Mouse (Mus musculus) cerebellum, adult 2 months (tissue): ENCODE measurements at regions not wholly inside any gene's neighbourhood (a gene's known extent, or its start where the extent isn't known, plus 50 kb on each side); places are given as distances from the start of the nearest gene placed in this dataset.
"Not testable (repeated sequence)": the region's sequence is repeated elsewhere in the genome, so short reads cannot be mapped to it uniquely, and the experiment has no call there.

ENCODE experiments used
- DNase-seq, 2 experiments: peaks; one replicate each; pipeline ENCODE4 v3.0.0; 2021
- H3K27ac ChIP-seq: fragments of 200-500 bp; 2 replicates; pipeline ENCODE4 v1.5.1; 2012; ENCODE audit warnings: low read length, control low read depth, inconsistent platforms; ENCODE audit not compliant: insufficient read depth
- H3K27me3 ChIP-seq: fragments of 200-500 bp; 2 replicates; pipeline ENCODE4 v1.6.1; 2012; ENCODE audit warnings: inconsistent platforms, mild to moderate bottlenecking, low read length, moderate library complexity; ENCODE audit not compliant: control insufficient read depth, insufficient read depth
- H3K4me1 ChIP-seq: fragments of 200-500 bp; 2 replicates; pipeline ENCODE4 v1.6.1; 2011; ENCODE audit warnings: low read length; ENCODE audit not compliant: control insufficient read depth, insufficient read depth
- H3K4me3 ChIP-seq: fragments of 200-500 bp; replicated peaks from 2 replicates; pipeline ENCODE3; 2011; ENCODE audit warnings: mild to moderate bottlenecking, low read depth, low read length, control low read depth; ENCODE audit not compliant: insufficient read depth
- CTCF ChIP-seq: fragments of 200-500 bp; IDR thresholded peaks from 2 replicates; pipeline ENCODE4 v1.5.1; 2011; ENCODE audit warnings: low read depth, mild to moderate bottlenecking, control low read depth, low read length, moderate library complexity, borderline replicate concordance; ENCODE audit not compliant: insufficient read depth
- POLR2A ChIP-seq: fragments of 200-500 bp; IDR thresholded peaks from 2 replicates; pipeline ENCODE4 v1.6.1; 2011; ENCODE audit warnings: low read length, control low read depth, borderline replicate concordance; ENCODE audit not compliant: insufficient read depth
- WGBS: fragments of 180-500 bp; shearing (Covaris S2); methylation state at CpG from one replicate; pipeline ENCODE4 v1.1.7; 2018; 5-methylcytosine and 5-hydroxymethylcytosine counted together

DNA sequence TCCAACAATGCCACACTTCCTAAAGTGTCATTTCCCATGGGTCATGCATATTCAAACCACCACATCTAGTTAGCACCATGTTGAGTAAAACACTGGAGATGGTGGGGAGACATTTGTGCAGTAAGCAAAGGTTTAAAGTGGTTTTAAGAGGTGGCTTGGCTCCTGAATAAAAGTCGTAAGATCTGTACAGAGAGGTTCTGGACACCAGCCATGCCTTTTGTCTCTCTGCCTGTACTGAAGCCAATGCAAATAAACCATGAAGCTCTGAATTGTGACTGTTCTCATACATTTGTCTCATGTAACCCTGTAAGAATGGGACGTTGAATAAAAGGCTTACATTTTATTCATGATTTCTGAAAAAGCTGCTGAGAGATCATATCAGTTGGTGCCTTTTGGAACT, 202.1 kb upstream of the Thrb start:
- Histone ChIP-seq H3K4me3 (no peak overlapping the region), H3K27ac (no peak overlapping the region), H3K4me1 (no peaks in the 10 kb centered on the region), H3K27me3 (no peaks in the 10 kb centered on the region)
- DNase-seq, result no peak
- 20% methylated on average over 2 of the region's 2 CpGs for WGBS
- TF ChIP-seq CTCF, result no peak
- TF ChIP-seq POLR2A, result no peak

DNA sequence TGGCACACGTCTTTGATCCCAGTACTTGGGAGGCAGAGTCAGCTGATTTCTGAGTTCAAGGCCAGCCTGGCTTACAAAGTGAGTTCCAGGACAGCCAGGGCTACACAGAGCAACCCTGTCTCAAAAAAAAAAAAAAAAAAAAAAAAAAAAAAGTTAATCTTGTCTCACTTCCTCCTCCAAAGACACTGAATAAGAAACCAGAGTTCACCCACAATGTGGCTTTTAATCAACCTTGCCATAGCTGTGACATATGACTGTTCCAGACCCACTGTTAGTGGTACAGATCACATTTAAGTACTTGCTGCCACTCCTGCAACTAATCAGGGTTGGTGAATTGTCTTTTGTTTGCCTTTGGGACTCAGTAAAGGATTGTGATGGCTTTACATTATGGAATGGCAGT, 181.1 kb upstream of the Thrb start:
- TF ChIP-seq CTCF (no peak), POLR2A (no peak)
- H3K4me1 ChIP-seq, result no peaks in the 10 kb centered on the region
- 54% methylated on average over 1 of the region's 1 CpGs for WGBS
- no peak overlapping the region for H3K4me3 ChIP-seq
- H3K27ac ChIP-seq, result no peak overlapping the region
- no peak for DNase-seq
- no peaks in the 10 kb centered on the region for H3K27me3 ChIP-seq

DNA sequence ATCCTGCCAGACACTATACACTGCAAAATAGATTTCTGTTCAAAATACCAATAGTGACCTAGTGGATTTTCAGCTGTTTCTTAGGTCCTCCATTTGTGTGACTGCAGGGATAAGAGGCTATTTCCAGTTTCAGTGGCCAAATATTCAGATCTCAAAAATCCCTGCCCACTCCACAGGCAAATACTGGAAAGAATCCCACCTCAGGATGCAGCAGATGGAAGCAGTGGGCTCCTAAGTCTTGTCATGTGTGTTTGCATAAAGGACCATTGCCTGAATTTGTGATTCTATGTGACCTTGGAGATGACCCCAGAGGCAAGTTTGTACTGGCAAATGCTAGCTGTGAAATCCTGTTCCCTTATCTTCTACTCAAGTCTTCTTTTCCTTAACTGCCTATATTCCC, 175.2 kb upstream of the Thrb start:
- no peaks in the 10 kb centered on the region for H3K4me1 ChIP-seq

DNA sequence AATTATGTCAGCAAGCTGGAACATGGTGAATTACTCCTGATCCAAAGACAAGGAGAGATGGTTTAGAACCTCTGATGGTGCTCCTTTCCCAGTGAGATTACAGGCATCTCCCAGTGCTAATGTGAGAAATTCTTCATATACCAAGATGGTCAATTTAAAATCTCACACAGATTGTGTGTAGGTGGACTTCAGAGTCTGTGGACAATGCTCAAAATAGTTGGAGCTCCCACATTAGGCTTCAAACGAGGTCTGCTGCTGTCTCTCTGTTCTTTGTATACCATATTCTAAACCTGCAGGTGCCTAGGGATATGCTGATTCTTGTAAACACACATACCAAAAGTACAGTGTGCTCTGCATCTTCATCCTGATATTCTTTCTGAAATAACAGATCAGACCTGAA, 146.3 kb upstream of the Thrb start:
- H3K4me1 ChIP-seq, result no peaks in the 10 kb centered on the region
- no peak overlapping the region for H3K4me3 ChIP-seq
- no peak for TF ChIP-seq POLR2A
- no peaks in the 10 kb centered on the region for H3K27me3 ChIP-seq
- H3K27ac ChIP-seq, result no peak overlapping the region
- DNase-seq, result no peak
- WGBS, result 26% methylated on average over 1 of the region's 1 CpGs

More for the DNA sequence above, 175.2 kb upstream of the Thrb start:
- DNase-seq, result no peak
- H3K27ac ChIP-seq, result no peak overlapping the region
- H3K27me3 ChIP-seq, result no peaks in the 10 kb centered on the region
- no peak for TF ChIP-seq CTCF
- no peak for TF ChIP-seq POLR2A
- no peak overlapping the region for H3K4me3 ChIP-seq

DNA sequence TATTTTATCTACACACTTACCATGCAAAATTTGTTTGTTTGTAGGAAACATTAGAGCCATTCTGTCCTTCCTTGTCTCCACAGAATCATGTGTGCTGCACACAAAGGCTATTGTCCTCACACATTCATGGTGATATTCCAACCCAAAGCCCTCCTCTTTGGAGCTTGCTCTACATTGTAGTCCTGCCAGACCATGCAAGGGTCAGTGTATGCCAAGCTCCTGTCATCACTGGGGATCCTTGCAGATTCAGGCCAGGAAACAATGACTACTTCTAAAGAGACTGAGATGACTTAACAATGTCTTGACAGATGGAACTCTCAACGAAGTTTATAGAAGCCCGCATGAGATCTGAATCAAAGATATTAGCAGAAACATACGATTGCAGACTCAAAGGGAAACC, 137.4 kb upstream of the Thrb start:
- TF ChIP-seq CTCF, result no peak
- no peak for TF ChIP-seq POLR2A
- Histone ChIP-seq H3K4me1 (no peaks in the 10 kb centered on the region), H3K4me3 (no peak overlapping the region), H3K27ac (no peak overlapping the region), H3K27me3 (no peaks in the 10 kb centered on the region)
- no peak for DNase-seq
- WGBS, result 25% methylated on average over 3 of the region's 3 CpGs

DNA sequence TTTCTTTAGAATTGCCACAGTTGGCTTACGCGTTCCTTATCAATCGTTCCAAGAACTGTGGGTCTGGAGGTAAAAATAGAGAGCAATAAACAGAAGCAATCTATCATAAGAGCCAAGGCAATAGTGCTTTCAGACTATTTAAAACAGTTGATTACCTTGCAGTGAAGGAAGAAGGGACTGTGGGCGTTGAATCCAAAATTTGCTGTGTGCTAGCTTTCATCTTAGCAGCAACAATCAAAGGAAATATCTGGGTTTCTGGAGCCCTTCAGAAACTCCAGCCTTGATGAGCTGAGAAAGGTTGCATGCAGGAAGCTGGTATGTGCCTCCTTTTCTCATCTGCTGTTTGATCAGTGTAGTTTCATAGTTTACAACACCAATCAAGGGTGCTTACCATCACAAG, 136.1 kb upstream of the Thrb start:
- Histone ChIP-seq H3K27ac (no peak overlapping the region), H3K4me3 (no peak overlapping the region), H3K27me3 (no peaks in the 10 kb centered on the region), H3K4me1 (no peaks in the 10 kb centered on the region)
- 95% methylated on average over 4 of the region's 4 CpGs for WGBS
- DNase-seq, result no peak
- TF ChIP-seq CTCF (no peak), POLR2A (no peak)

DNA sequence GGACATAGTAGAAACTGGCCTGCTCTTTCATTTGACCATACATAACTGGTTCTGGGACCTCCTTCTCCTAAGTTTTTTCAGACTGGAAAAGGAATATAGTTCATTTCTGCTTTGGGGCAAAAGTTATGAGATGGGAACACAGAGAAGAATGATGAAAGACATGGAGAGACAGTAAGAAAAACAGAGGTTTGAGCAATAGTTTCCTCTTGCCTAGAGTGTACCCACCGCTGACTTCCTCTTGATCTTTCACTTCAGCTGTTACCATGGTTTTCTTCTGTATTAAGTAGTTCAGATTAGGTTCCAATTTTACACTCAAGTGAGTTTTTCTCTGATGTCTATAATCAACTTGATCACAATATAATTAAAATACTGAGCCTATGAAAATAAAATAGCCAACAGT, 120.7 kb upstream of the Thrb start:
- no peak for DNase-seq
- H3K27ac ChIP-seq, result no peak overlapping the region
- H3K27me3 ChIP-seq, result no peaks in the 10 kb centered on the region
- H3K4me1 ChIP-seq, result no peaks in the 10 kb centered on the region
- no peak overlapping the region for H3K4me3 ChIP-seq
- TF ChIP-seq CTCF, result no peak
- no peak for TF ChIP-seq POLR2A
- 86% methylated on average over 1 of the region's 1 CpGs for WGBS

DNA sequence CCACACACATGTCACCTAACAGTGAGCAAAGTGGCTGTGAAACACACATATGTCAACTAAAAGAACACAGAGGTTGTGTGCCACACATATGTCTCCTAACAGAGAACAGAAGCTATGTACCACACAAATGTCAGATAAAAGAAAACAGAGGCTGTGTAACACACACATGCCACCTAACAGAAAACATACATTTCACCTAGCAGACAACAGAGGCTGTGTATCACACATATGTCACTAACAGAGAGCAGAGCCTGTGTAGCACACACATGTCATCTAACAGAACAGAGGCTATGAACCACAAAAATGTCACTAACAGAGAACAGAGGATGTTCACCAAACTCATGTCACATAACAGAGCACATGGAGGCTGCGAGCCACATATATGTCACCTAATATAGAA, 103.6 kb upstream of the Thrb start:
- no peak for TF ChIP-seq CTCF
- no peak for TF ChIP-seq POLR2A
- Histone ChIP-seq H3K27me3 (no peaks in the 10 kb centered on the region), H3K4me1 (no peaks in the 10 kb centered on the region), H3K27ac (no peak overlapping the region), H3K4me3 (no peak overlapping the region)
- 97% methylated on average over 1 of the region's 1 CpGs for WGBS
- DNase-seq, result no peak

DNA sequence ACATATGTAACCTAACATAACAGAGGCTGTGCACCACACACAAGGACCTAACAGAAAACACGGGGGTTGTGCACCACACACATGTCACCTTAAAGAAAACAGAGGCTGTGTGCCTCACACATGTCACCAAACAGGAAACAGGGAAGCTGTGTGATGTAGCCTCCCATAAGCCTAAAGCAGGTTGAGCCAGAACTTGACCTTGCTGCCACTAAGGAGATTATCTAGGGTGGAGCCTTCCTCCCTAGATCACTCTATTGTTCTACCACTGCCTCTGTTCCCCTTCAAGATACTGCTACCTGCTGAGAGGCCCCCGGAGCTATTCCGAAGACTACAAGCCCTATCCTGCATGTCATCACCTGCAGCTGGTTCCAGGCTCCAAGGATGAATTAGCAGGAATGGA, 100.1 kb upstream of the Thrb start:
- 42% methylated on average over 3 of the region's 3 CpGs for whole genome bisulfite sequencing
- not testable (repeated sequence) for H3K27ac ChIP-seq, H3K4me1 ChIP-seq

More for the DNA sequence above, 100.1 kb upstream of the Thrb start:
- H3K4me3 ChIP-seq, H3K27me3 ChIP-seq, DNase-seq: not testable (repeated sequence)
